Mouse (Mus musculus) liver, embryonic 16.5 days (tissue): Measurements from ENCODE around the gene Cdc42se2. TPM values are rescaled to one million over a fixed set of nuclear protein-coding genes. Genes with fewer than 3 reads are reported as not detected.

Source experiments
- ATAC-seq: fragments of 200-750 bp; cut with Nextera tagmentation; 2 replicates; pipeline ENCODE4 v1.8.0; 2017; ENCODE audit warnings: low read depth, mild to moderate bottlenecking, moderate number of reproducible peaks, moderate library complexity
- H3K27ac ChIP-seq: fragments of 300-500 bp; sonication (generic); 2 replicates; pipeline ENCODE4 v1.5.1; 2014; ENCODE audit warnings: mild to moderate bottlenecking, low read length
- H3K27me3 ChIP-seq: fragments of 300-500 bp; sonication (generic); 2 replicates; pipeline ENCODE4 v1.6.1; 2014; ENCODE audit warnings: low read depth, low read length, mixed read lengths; ENCODE audit not compliant: control insufficient read depth, insufficient read depth
- H3K36me3 ChIP-seq: fragments of 300-500 bp; sonication (generic); 2 replicates; pipeline ENCODE4 v1.6.1; 2014; ENCODE audit warnings: mild to moderate bottlenecking; ENCODE audit not compliant: control insufficient read depth, insufficient read depth
- H3K4me1 ChIP-seq: fragments of 300-500 bp; sonication (generic); 2 replicates; pipeline ENCODE4 v1.6.1; 2014; ENCODE audit warnings: low read depth, low read length, mixed read lengths; ENCODE audit not compliant: control insufficient read depth
- H3K4me2 ChIP-seq: fragments of 300-500 bp; sonication (generic); 2 replicates; pipeline ENCODE4 v1.6.1; 2014; ENCODE audit warnings: low read depth, low read length, mixed read lengths
- H3K4me3 ChIP-seq: fragments of 300-500 bp; sonication (generic); 2 replicates; pipeline ENCODE4 v1.5.1; 2014; ENCODE audit warnings: low read depth, mild to moderate bottlenecking, low read length
- H3K9ac ChIP-seq: fragments of 300-500 bp; sonication (generic); 2 replicates; pipeline ENCODE4 v1.6.1; 2014; ENCODE audit warnings: low read depth, low read length
- H3K9me3 ChIP-seq: fragments of 300-500 bp; sonication (generic); replicated peaks from 2 replicates; pipeline ENCODE4 v1.6.1; 2016; ENCODE audit warnings: low read length; ENCODE audit not compliant: control insufficient read depth
- WGBS: fragments of 180-500 bp; shearing (Covaris S2); extraction: QIAGEN DNeasy Blood & Tissue Kit; methylation state at CpG from one replicate; pipeline ENCODE4 v1.1.7; 2014; ENCODE audit not compliant: insufficient replicate concordance; 5-methylcytosine and 5-hydroxymethylcytosine counted together
- polyA plus RNA-seq: library from polyadenylated mRNA; unstranded; fragments of >200 nt; fragmentation: Nextera tagmentation; extraction: Ambion mirVana; gene quantifications from 2 replicates; pipeline ENCODE4 v1.2.1, GENCODE M21; 2015

The Cdc42se2 gene
- polyA plus RNA-seq, 1 experiment from 2014 or later: 19.1 TPM

DNA sequence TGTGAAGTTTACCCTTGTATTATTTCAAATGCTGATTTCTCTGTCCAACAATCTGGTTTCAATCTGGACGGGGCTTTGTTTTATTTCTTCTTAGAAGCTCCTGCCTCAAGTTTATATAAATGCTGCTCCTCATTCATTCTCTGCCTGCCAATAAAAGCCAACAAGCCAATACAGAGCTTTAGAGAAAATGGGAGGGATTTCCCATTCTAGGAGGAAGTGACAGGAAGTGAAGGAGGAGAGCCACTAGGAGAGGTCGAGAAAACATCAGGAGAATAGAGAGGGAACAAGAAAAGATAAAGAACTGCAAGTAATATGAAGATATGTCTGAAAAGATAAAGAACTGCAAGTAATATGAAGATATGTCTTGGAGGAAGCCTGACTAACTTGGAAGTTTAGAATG, 74.6 kb downstream of the Cdc42se2 start:
- H3K4me3 ChIP-seq: no peak overlapping the region
- no peaks in the 10 kb centered on the region for H3K4me1 ChIP-seq
- H3K27me3 ChIP-seq: no peaks in the 10 kb centered on the region
- peaks cover 7% of the 10 kb centered on the region; the same call in 1 of the 2 replicates for H3K36me3 ChIP-seq
- no peak for ATAC-seq
- WGBS: 49% methylated on average over 2 of the region's 2 CpGs
- H3K4me2 ChIP-seq: no peak overlapping the region
- H3K9ac ChIP-seq: no peak overlapping the region
- no peaks in the 10 kb centered on the region for H3K9me3 ChIP-seq
- H3K27ac ChIP-seq: no peak overlapping the region

GRCm38 (mm10) chr11:54710512-54711293, 76.8 kb downstream of the Cdc42se2 start:
- ATAC-seq: no peak
- no peaks in the 10 kb centered on the region for H3K27me3 ChIP-seq
- WGBS: 63% methylated on average over 4 of the region's 4 CpGs

DNA sequence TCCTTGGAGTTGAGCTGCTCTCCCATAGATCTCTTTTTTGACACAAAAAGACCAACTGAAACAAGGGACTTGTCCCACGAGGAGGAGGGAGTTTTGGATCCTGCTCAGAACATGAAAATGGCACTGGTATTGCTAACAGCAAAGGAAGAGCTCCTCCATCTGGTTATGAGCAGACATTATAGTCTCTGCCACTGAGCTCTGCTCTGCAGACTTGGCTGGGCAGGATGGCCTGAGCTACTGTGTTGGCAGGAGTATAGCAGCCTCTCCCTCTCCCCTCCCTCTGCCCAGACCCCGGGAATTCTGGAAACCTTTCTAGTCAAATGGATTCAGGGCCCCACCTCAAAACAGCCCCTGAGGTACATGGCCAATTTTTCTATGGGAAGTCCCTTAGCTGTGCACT, 77.8 kb downstream of the Cdc42se2 start:
- no peak overlapping the region for H3K27ac ChIP-seq
- WGBS: 62% methylated on average over 2 of the region's 2 CpGs
- no peak overlapping the region for H3K9ac ChIP-seq
- no peaks in the 10 kb centered on the region for H3K27me3 ChIP-seq
- no peak for ATAC-seq
- H3K4me3 ChIP-seq: no peak overlapping the region
- H3K9me3 ChIP-seq: no peaks in the 10 kb centered on the region
- H3K36me3 ChIP-seq: no peaks in the 10 kb centered on the region
- no peaks in the 10 kb centered on the region for H3K4me1 ChIP-seq
- no peak overlapping the region for H3K4me2 ChIP-seq

More at GRCm38 (mm10) chr11:54710512-54711293, 76.8 kb downstream of the Cdc42se2 start:
- H3K27ac ChIP-seq: no peak overlapping the region
- H3K9me3 ChIP-seq: no peaks in the 10 kb centered on the region
- H3K4me2 ChIP-seq: no peak overlapping the region
- H3K36me3 ChIP-seq: peaks cover 2% of the 10 kb centered on the region; the same call in 1 of the 2 replicates
- H3K4me1 ChIP-seq: no peaks in the 10 kb centered on the region
- no peak overlapping the region for H3K4me3 ChIP-seq
- H3K9ac ChIP-seq: no peak overlapping the region

DNA sequence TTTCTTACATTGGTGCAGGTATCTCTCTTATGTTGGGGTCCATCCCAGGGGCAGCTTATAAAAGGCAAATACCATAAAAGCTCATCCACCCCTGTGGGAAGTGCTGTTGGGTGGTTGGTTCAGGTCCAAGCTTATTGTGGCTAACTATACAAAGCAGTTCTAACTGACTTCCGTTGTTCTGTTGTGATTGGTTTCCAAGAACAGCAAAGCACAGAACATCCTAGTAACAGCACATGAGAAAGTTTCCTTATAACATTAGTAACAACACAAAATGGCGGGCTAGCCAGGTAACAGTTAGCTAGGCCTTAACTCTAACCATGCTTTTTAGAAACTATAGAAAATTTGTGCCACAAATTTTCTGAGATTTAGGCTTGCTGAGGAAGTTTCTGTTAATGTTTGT, 79.3 kb downstream of the Cdc42se2 start:
- no peaks in the 10 kb centered on the region for H3K9me3 ChIP-seq
- H3K9ac ChIP-seq: no peak overlapping the region
- H3K4me1 ChIP-seq: no peaks in the 10 kb centered on the region
- no peaks in the 10 kb centered on the region for H3K27me3 ChIP-seq
- no peak overlapping the region for H3K4me3 ChIP-seq
- no peak overlapping the region for H3K27ac ChIP-seq
- H3K36me3 ChIP-seq: no peaks in the 10 kb centered on the region
- no peak overlapping the region for H3K4me2 ChIP-seq
- WGBS: 68% methylated on average over 2 of the region's 2 CpGs
- no peak for ATAC-seq

DNA sequence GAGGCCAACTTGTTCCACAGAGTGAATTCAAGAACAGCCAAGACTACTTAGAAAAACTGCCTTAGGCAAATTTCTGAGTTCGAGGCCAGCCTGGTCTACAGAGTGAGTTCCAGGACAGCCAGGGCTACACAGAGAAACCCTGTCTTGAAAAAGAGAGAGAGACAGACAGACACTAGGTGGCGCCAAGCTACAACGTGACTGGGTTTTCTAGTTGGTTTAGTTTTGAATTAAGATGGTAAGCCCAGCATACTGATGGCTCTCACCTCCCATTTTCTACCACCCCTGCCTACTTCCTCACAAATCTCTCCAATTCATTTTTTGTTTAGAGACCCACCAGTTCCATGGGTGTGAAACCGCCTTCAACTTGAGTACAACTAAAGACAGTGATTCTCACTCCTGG, 84.2 kb downstream of the Cdc42se2 start:
- Histone ChIP-seq H3K9ac (no peak overlapping the region), H3K4me1 (no peaks in the 10 kb centered on the region), H3K4me2 (no peak overlapping the region), H3K4me3 (no peak overlapping the region), H3K27me3 (no peaks in the 10 kb centered on the region), H3K27ac (no peak overlapping the region), H3K36me3 (no peaks in the 10 kb centered on the region), H3K9me3 (no peaks in the 10 kb centered on the region)
- WGBS: 30% methylated on average over 4 of the region's 4 CpGs
- ATAC-seq: no peak

DNA sequence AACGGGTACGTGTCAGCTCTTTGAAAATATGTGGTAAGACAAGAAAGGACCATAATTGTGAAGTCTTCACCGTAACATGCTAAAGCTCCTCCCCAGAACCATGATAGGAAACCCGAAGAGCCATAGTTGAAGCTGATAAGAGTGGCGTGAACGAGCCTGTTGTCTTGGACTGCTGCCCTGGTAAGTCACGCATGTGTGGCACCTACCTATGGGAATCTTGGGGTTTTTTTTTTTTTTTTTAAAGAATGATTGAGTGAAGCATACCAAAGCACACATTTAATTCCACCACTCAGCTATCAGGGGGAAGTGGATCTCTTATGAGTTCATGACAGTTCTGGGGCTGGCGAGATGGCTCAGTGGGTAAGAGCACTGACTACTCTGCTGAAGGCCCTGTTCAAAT, 85.6 kb downstream of the Cdc42se2 start:
- no peaks in the 10 kb centered on the region for H3K4me1 ChIP-seq
- H3K36me3 ChIP-seq: peaks cover under 1% of the 10 kb centered on the region
- no peaks in the 10 kb centered on the region for H3K9me3 ChIP-seq
- no peaks in the 10 kb centered on the region for H3K27me3 ChIP-seq
- H3K4me2 ChIP-seq: no peak overlapping the region
- no peak overlapping the region for H3K27ac ChIP-seq
- H3K9ac ChIP-seq: no peak overlapping the region
- WGBS: 56% methylated on average over 8 of the region's 8 CpGs
- ATAC-seq: no peak
- no peak overlapping the region for H3K4me3 ChIP-seq

GRCm38 (mm10) chr11:54699972-54700371, 87.5 kb downstream of the Cdc42se2 start:
- no peaks in the 10 kb centered on the region for H3K27me3 ChIP-seq
- no peak overlapping the region for H3K4me2 ChIP-seq
- H3K9ac ChIP-seq: no peak overlapping the region
- H3K4me1 ChIP-seq: no peaks in the 10 kb centered on the region
- H3K4me3 ChIP-seq: no peak overlapping the region
- 0 out of 2 replicates have a peak, but pooled peaks have one; percentile 16 for ATAC-seq
- H3K27ac ChIP-seq: no peak overlapping the region
- no peaks in the 10 kb centered on the region for H3K9me3 ChIP-seq
- WGBS: 30% methylated on average over 3 of the region's 3 CpGs
- H3K36me3 ChIP-seq: peaks cover 5% of the 10 kb centered on the region

GRCm38 (mm10) chr11:54698636-54699035, 88.8 kb downstream of the Cdc42se2 start:
- no peaks in the 10 kb centered on the region for H3K9me3 ChIP-seq
- ATAC-seq: no peak
- H3K36me3 ChIP-seq: peaks cover 5% of the 10 kb centered on the region
- WGBS: 53% methylated on average over 7 of the region's 7 CpGs
- H3K4me3 ChIP-seq: no peak overlapping the region
- no peak overlapping the region for H3K4me2 ChIP-seq
- H3K27me3 ChIP-seq: no peaks in the 10 kb centered on the region
- H3K27ac ChIP-seq: no peak overlapping the region
- H3K4me1 ChIP-seq: no peaks in the 10 kb centered on the region
- H3K9ac ChIP-seq: no peak overlapping the region

DNA sequence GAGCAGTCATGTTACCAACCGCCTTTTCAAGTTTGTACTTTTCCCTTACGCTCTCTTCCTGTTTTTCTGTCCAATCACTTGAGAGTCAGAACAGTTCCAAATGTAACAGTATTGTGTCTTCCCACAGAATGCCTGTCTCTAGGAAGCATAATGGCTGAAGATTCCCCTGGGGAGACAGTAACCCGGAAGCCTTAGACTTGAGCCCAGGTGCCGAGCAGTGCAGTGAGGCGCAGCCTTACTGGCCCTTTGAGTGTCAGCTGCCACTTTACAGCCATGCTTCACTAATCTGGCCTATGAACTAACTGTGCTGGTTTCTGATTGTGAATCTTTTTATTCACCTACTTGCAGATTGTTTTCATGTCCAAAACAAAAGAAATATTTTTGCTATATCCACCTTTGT, 89.9 kb downstream of the Cdc42se2 start:
- Histone ChIP-seq H3K9me3 (no peaks in the 10 kb centered on the region), H3K4me3 (no peak overlapping the region), H3K4me2 (no peak overlapping the region), H3K27ac (no peak overlapping the region), H3K27me3 (no peaks in the 10 kb centered on the region), H3K4me1 (no peaks in the 10 kb centered on the region), H3K9ac (no peak overlapping the region), H3K36me3 (peaks cover 5% of the 10 kb centered on the region)
- 93% methylated on average over 5 of the region's 5 CpGs for WGBS
- no peak for ATAC-seq
